Mouse (Mus musculus) T-cell, adult 2 months (primary cell): ENCODE results near the gene Col1a1.

Experiments used
- DNase-seq: peaks from one replicate; pipeline ENCODE4 v3.0.0; 2022; ENCODE audit warnings: low spot score

Col1a1 gene

DNA sequence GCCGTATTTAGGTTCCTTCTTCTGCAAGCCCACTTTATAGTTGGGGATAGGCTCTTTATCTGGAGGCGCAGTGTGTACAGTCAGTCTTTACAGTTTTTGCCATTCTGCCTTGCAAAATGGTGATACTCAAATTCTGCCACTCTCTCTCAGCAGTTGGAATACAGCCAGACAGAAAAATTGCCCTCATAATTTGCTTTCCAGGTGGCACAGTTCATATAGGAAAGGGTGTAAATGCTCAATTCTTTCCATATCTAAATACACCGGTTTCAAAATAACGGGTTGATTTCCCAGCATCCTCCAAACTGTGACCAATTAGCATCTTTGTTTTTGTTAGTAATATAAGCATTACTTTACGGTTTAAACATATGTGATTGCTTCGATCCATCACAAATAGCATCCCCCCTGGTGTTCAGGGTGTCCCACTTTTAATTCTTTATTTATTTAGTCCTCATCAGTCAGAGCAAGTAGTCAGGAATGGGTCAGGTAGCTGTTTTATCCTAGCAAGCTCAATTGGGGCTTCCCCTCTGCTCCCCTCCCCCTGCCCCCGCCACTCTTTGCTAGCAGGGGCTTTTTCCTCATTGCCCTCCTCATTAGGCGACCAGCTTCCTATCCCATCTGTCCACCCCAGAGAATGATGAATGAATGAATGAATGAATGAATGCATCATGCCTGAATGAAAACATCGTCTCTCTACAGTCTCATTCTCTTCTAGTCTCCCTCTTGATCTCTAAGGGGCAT, 42.3 kb downstream of the Col1a1 start:
- DNase-seq, result no peak

- peak; percentile 93 for DNase-seq
Observed at GRCm38 (mm10) chr11:94978947-94979346, 42.9 kb downstream of the Col1a1 start.

- DNase-seq, result no peak
Observed at GRCm38 (mm10) chr11:94979462-94980179, 43.6 kb downstream of the Col1a1 start.

GRCm38 (mm10) chr11:94985140-94985539, 49.1 kb downstream of the Col1a1 start:
- DNase-seq, result no peak

- DNase-seq, result no peak
Observed at GRCm38 (mm10) chr11:94985822-94986221, 49.8 kb downstream of the Col1a1 start.

DNA sequence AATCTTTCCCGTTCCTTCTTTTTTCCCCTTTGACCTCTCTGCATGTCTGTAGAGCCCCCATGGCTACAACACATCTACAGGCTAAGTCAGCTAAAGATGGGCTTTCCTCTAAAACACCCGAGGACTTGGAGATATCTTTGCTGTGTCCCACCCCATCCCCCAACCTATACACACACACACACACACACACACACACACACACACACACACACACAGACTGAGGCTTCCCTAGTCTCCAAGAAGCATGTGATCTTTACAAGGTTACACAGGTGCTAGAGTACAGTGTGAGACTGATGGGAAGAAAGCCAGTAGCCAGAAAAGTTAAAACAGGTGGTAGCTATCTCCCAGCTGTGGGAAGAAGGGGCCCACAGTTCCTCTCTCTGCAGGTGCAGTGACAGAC, 50.4 kb downstream of the Col1a1 start:
- no peak for DNase-seq

- no peak for DNase-seq
Observed at GRCm38 (mm10) chr11:94987341-94987740, 51.3 kb downstream of the Col1a1 start.

DNA sequence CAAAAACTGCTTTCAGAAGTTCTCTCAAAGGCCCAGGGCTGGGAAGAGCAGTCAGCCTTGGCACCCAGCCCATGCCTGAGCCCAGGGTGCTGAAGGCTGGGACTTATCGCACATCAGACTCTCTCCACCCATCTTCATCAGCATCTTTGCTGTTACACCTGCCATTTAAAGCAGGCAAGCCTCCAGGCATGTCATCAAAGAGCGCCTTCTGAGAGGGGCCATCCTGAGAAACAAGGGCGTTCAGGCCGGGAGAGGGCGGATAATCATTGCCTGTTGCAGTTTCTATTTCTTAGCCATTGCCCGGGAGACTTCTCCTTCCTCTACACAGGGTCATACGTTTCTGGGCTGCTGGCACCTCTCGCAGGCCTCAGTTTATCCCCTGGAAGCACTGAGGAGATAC, 51.8 kb downstream of the Col1a1 start:
- DNase-seq, result no peak

- no peak for DNase-seq
Observed at GRCm38 (mm10) chr11:94988780-94989561, 52.9 kb downstream of the Col1a1 start.

- peak; percentile 69 for DNase-seq
Observed at GRCm38 (mm10) chr11:94989562-94990017, 53.6 kb downstream of the Col1a1 start.

- DNase-seq, result no peak
Observed at GRCm38 (mm10) chr11:94990102-94990748, 54.2 kb downstream of the Col1a1 start.

- DNase-seq, result peak; percentile 87
Observed at GRCm38 (mm10) chr11:94990749-94991577, 54.9 kb downstream of the Col1a1 start, which contains the start of gene Ppp1r9b. Gene Ppp1r9b (plus strand): TSS chr11:94991035.

DNA sequence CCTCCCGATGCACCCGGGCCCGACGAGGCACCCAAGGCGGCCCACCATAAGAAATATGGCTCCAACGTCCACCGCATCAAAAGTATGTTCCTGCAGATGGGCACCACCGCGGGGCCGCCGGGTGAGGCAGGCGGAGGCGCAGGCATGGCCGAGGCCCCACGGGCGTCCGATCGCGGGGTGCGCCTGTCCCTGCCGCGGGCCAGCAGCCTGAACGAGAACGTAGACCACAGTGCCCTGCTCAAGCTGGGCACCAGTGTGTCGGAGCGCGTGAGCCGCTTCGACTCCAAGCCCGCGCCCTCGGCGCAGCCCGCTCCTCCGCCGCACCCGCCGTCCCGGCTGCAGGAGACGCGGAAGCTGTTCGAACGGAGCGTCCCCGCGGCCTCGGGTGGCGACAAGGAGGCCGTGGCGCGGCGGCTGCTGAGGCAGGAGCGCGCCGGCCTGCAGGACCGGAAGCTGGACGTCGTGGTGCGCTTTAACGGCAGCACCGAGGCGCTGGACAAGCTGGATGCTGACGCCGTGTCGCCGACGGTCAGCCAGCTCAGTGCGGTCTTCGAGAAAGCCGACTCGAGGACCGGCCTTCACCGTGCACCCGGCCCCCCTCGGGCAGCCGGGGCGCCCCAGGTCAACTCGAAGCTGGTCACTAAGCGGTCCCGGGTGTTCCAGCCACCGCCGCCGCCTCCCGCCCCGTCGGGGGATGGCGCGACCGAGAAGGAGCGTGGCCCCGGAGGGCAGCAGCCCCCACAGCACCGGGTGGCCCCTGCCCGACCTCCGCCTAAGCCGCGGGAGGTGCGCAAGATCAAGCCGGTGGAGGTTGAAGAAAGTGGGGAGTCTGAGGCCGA, 55.8 kb downstream of the Col1a1 start:
- DNase-seq, result peak; percentile 41

GRCm38 (mm10) chr11:94992480-94992753, 56.4 kb downstream of the Col1a1 start:
- no peak for DNase-seq

GRCm38 (mm10) chr11:94992754-94993606, 57.0 kb downstream of the Col1a1 start:
- peak; percentile 21 for DNase-seq

DNA sequence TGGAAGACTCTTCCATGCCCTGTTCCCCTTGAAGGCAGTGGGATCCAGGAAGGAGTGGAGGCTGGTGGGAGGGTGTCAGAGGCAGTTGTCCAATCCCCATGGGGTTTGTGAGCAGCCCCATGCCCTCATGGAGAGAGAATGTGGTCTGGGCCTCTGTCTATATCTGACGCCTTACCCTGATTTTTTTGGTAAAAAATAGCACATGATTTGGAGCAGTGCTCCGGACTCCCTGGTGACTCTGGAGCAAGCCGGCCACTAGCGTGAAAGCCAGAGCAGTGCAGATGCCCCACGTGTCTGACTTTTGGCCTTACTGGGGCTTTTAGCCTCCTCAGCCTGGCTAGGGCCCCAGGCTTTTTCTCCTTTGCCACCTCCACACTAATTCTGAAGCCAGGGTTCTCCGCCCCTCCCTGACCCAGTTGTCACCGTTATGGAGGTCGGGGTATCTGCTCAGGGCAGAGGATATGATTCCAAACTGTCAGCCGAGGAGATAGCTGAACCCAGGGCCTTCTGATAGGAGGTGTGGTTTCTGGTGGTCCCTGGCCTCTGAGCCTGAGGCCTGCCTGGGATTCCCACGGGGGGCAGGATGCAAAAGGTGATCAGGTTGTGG, 58.3 kb downstream of the Col1a1 start:
- DNase-seq, result no peak

- DNase-seq, result no peak
Observed at GRCm38 (mm10) chr11:94994947-94995772, 59.1 kb downstream of the Col1a1 start.

DNA sequence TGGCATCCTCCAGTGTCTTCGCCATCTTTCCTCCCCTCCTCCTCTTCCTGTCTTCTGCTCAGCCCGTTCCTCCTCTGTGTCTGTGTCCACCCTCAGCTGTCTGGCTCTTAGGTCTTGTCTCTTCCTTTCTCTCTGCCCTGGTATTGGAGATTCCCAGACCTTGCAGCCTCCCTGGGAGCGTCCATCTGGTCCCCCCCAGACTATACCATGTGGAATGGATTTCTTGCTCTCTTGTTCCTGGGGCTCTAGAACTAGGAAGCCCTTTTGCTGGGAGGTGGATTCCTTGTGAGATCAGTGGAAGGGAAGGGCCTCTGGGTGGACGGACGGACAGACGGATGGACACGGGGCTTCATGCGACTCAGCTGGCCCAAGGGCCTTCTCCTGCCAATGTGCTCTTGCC, 60.1 kb downstream of the Col1a1 start:
- no peak for DNase-seq
